Mouse (Mus musculus) testis, adult 2 months (tissue): ENCODE measurements around the gene Rtf2.

Experiments used
- CTCF ChIP-seq: fragments of 200-500 bp; IDR thresholded peaks from 2 replicates; pipeline ENCODE4 v1.5.1; 2012; ENCODE audit warnings: low read depth, mild to moderate bottlenecking, inconsistent platforms, low read length, moderate library complexity; ENCODE audit not compliant: control insufficient read depth, insufficient read depth, insufficient replicate concordance
- POLR2A ChIP-seq: fragments of 200-500 bp; IDR thresholded peaks from 2 replicates; pipeline ENCODE4 v1.6.1; 2012; ENCODE audit warnings: low read depth, mild to moderate bottlenecking, inconsistent platforms, low read length, moderate library complexity; ENCODE audit not compliant: control insufficient read depth

- no peak for TF ChIP-seq CTCF
- TF ChIP-seq POLR2A = no peak
Measured at GRCm38 (mm10) chr2:172467206-172467605, 26.9 kb downstream of the Rtf2 start.
